Mouse (Mus musculus) forebrain, embryonic 15.5 days (tissue): ENCODE results near the gene Arpc1b. TPM values are rescaled to one million over a fixed set of nuclear protein-coding genes. Genes with fewer than 3 reads are reported as not detected.
"Not testable (repeated sequence)": the region's sequence is repeated elsewhere in the genome, so short reads cannot be mapped to it uniquely, and the experiment has no call there.

Experiments used
- ATAC-seq: fragments of 200-750 bp; cut with Nextera tagmentation; replicated peaks from 2 replicates; pipeline ENCODE4 v1.8.0; 2017; ENCODE audit warnings: mild to moderate bottlenecking, moderate TSS enrichment, moderate library complexity
- H3K27ac ChIP-seq: fragments of 300-500 bp; sonication (generic); replicated peaks from 2 replicates; pipeline ENCODE4 v1.5.1; 2015; ENCODE audit warnings: mild to moderate bottlenecking, inconsistent platforms
- H3K27me3 ChIP-seq: fragments of 300-500 bp; sonication (generic); 2 replicates; pipeline ENCODE4 v1.6.1; 2015; ENCODE audit warnings: inconsistent platforms
- H3K36me3 ChIP-seq: fragments of 300-500 bp; sonication (generic); 2 replicates; pipeline ENCODE4 v1.6.1; 2015; ENCODE audit warnings: mild to moderate bottlenecking, inconsistent platforms
- H3K4me1 ChIP-seq: fragments of 300-500 bp; sonication (generic); 2 replicates; pipeline ENCODE4 v1.6.1; 2015; ENCODE audit warnings: inconsistent platforms
- H3K4me2 ChIP-seq: fragments of 300-500 bp; sonication (generic); replicated peaks from 2 replicates; pipeline ENCODE4 v1.6.1; 2015; ENCODE audit warnings: mild to moderate bottlenecking, inconsistent platforms
- H3K4me3 ChIP-seq: fragments of 300-500 bp; sonication (generic); 2 replicates; pipeline ENCODE4 v1.5.1; 2015; ENCODE audit warnings: mild to moderate bottlenecking, inconsistent platforms
- H3K9ac ChIP-seq: fragments of 300-500 bp; sonication (generic); replicated peaks from 2 replicates; pipeline ENCODE4 v1.6.1; 2015; ENCODE audit warnings: mild to moderate bottlenecking, inconsistent platforms
- H3K9me3 ChIP-seq: fragments of 300-500 bp; sonication (generic); 2 replicates; pipeline ENCODE4 v1.6.1; 2016; ENCODE audit warnings: inconsistent platforms
- WGBS: fragments of 180-500 bp; shearing (Covaris S2); methylation state at CpG from one replicate; pipeline ENCODE4 v1.1.7; 2015; ENCODE audit warnings: mixed read lengths; 5-methylcytosine and 5-hydroxymethylcytosine counted together
- polyA plus RNA-seq: library from polyadenylated mRNA; unstranded; fragments of >200 nt; fragmentation: Nextera tagmentation; extraction: Ambion mirVana; gene quantifications from 2 replicates; pipeline ENCODE4 v1.2.1, GENCODE M21; 2015

Gene Arpc1b
- polyA plus RNA-seq, 1 experiment from 2014 or later, result 57.0 TPM

GRCm38 (mm10) chr5:145133275-145133674 is 19.3 kb downstream of the Arpc1b start:
- not testable (repeated sequence) for ATAC-seq, H3K9me3 ChIP-seq, H3K27ac ChIP-seq, H3K4me3 ChIP-seq, H3K9ac ChIP-seq, H3K4me1 ChIP-seq, H3K27me3 ChIP-seq, H3K4me2 ChIP-seq
- H3K36me3 ChIP-seq, result peaks cover 77% of the 10 kb centered on the region
- WGBS, result 88% methylated on average over 6 of the region's 6 CpGs

GRCm38 (mm10) chr5:145138836-145139235 is 24.8 kb downstream of the Arpc1b start:
- no peaks in the 10 kb centered on the region for H3K27me3 ChIP-seq
- H3K9ac ChIP-seq, result peak overlapping the region; percentile 76
- peaks cover 28% of the 10 kb centered on the region for H3K4me1 ChIP-seq
- peak overlapping the region; percentile 75 for H3K4me2 ChIP-seq
- no peak for ATAC-seq
- no peak overlapping the region for H3K27ac ChIP-seq
- peak overlapping the region; percentile 81 for H3K4me3 ChIP-seq
- 10% methylated on average over 6 of the region's 6 CpGs for WGBS
- peaks cover 47% of the 10 kb centered on the region for H3K36me3 ChIP-seq
- H3K9me3 ChIP-seq, result no peaks in the 10 kb centered on the region

GRCm38 (mm10) chr5:145139571-145140519 is 25.8 kb downstream of the Arpc1b start, which contains the start of the genes Pdap1 and Bud31:
Gene Pdap1, minus strand, starts transcription at chr5:145140238.
Gene Bud31, plus strand, starts transcription at chr5:145140362.
- ATAC-seq, result peak; percentile 96
- H3K9ac ChIP-seq, result peak within 1 kb of the TSS; percentile 76
- no peaks in the 10 kb centered on the region for H3K27me3 ChIP-seq
- under 1% methylated on average over 83 of the region's 84 CpGs for WGBS
- H3K9me3 ChIP-seq, result no peaks in the 10 kb centered on the region
- peak within 1 kb of the TSS; percentile 75 for H3K4me2 ChIP-seq
- peaks cover 46% of the 10 kb centered on the region for H3K36me3 ChIP-seq
- peaks cover 28% of the 10 kb centered on the region for H3K4me1 ChIP-seq
- peak within 1 kb of the TSS; percentile 81 for H3K4me3 ChIP-seq
- H3K27ac ChIP-seq, result peak within 1 kb of the TSS; percentile 94

GRCm38 (mm10) chr5:145140611-145141010 is 26.6 kb downstream of the Arpc1b start:
- peak overlapping the region; percentile 81 for H3K4me3 ChIP-seq
- no peaks in the 10 kb centered on the region for H3K27me3 ChIP-seq
- peaks cover 48% of the 10 kb centered on the region for H3K36me3 ChIP-seq
- no peaks in the 10 kb centered on the region for H3K9me3 ChIP-seq
- ATAC-seq, result no peak
- peak overlapping the region; percentile 76 for H3K9ac ChIP-seq
- under 1% methylated on average over 18 of the region's 18 CpGs for WGBS
- H3K4me2 ChIP-seq, result peak overlapping the region; percentile 75
- peak overlapping the region; percentile 94 for H3K27ac ChIP-seq
- peaks cover 28% of the 10 kb centered on the region for H3K4me1 ChIP-seq

- H3K4me3 ChIP-seq, result no peak overlapping the region
- peaks cover 97% of the 10 kb centered on the region for H3K36me3 ChIP-seq
- H3K9ac ChIP-seq, result no peak overlapping the region
- H3K27ac ChIP-seq, result no peak overlapping the region
- 92% methylated on average over 5 of the region's 5 CpGs for WGBS
- no peaks in the 10 kb centered on the region for H3K9me3 ChIP-seq
- H3K4me2 ChIP-seq, result no peak overlapping the region
- no peaks in the 10 kb centered on the region for H3K4me1 ChIP-seq
- H3K27me3 ChIP-seq, result no peaks in the 10 kb centered on the region
- no peak for ATAC-seq
Observed at GRCm38 (mm10) chr5:145147748-145148147, 33.7 kb downstream of the Arpc1b start.

- no peaks in the 10 kb centered on the region for H3K27me3 ChIP-seq
- 91% methylated on average over 6 of the region's 6 CpGs for WGBS
- no peak overlapping the region for H3K4me2 ChIP-seq
- no peaks in the 10 kb centered on the region for H3K4me1 ChIP-seq
- no peak overlapping the region for H3K9ac ChIP-seq
- no peak for ATAC-seq
- no peak overlapping the region for H3K27ac ChIP-seq
- H3K4me3 ChIP-seq, result no peak overlapping the region
- no peaks in the 10 kb centered on the region for H3K9me3 ChIP-seq
- H3K36me3 ChIP-seq, result peaks cover 97% of the 10 kb centered on the region
Observed at GRCm38 (mm10) chr5:145149294-145149693, 35.3 kb downstream of the Arpc1b start.

- no peak for ATAC-seq
- Histone ChIP-seq H3K9ac (no peak overlapping the region), H3K27me3 (no peaks in the 10 kb centered on the region), H3K36me3 (peaks cover 89% of the 10 kb centered on the region), H3K4me1 (no peaks in the 10 kb centered on the region), H3K9me3 (no peaks in the 10 kb centered on the region), H3K27ac (no peak overlapping the region), H3K4me2 (no peak overlapping the region), H3K4me3 (no peak overlapping the region)
- 94% methylated on average over 5 of the region's 5 CpGs for WGBS
Observed at GRCm38 (mm10) chr5:145152690-145153089, 38.7 kb downstream of the Arpc1b start.

GRCm38 (mm10) chr5:145161361-145161760 is 47.3 kb downstream of the Arpc1b start:
- 95% methylated on average over 14 of the region's 14 CpGs for WGBS
- no peak for ATAC-seq

GRCm38 (mm10) chr5:145164710-145165109 is 50.7 kb downstream of the Arpc1b start:
- Histone ChIP-seq H3K9ac (no peak overlapping the region), H3K4me2 (no peak overlapping the region), H3K9me3 (no peaks in the 10 kb centered on the region), H3K27ac (no peak overlapping the region), H3K4me3 (no peak overlapping the region), H3K4me1 (peaks cover 28% of the 10 kb centered on the region), H3K27me3 (no peaks in the 10 kb centered on the region), H3K36me3 (peaks cover 24% of the 10 kb centered on the region)
- ATAC-seq, result no peak
- 81% methylated on average over 3 of the region's 3 CpGs for WGBS

More at GRCm38 (mm10) chr5:145161361-145161760, 47.3 kb downstream of the Arpc1b start:
- no peaks in the 10 kb centered on the region for H3K9me3 ChIP-seq
- no peaks in the 10 kb centered on the region for H3K27me3 ChIP-seq
- H3K4me3 ChIP-seq, result no peak overlapping the region
- H3K4me1 ChIP-seq, result peaks cover 12% of the 10 kb centered on the region
- H3K9ac ChIP-seq, result no peak overlapping the region
- H3K27ac ChIP-seq, result no peak overlapping the region
- H3K4me2 ChIP-seq, result no peak overlapping the region
- H3K36me3 ChIP-seq, result peaks cover 50% of the 10 kb centered on the region

- Histone ChIP-seq H3K27me3 (no peaks in the 10 kb centered on the region), H3K4me2 (no peak overlapping the region), H3K36me3 (peaks cover 21% of the 10 kb centered on the region; the same call in 1 of the 2 replicates), H3K27ac (no peak overlapping the region), H3K9me3 (no peaks in the 10 kb centered on the region), H3K4me1 (peaks cover 28% of the 10 kb centered on the region), H3K4me3 (no peak overlapping the region), H3K9ac (no peak overlapping the region)
- no peak for ATAC-seq
- 91% methylated on average over 15 of the region's 15 CpGs for WGBS
Observed at GRCm38 (mm10) chr5:145165184-145165583, 51.2 kb downstream of the Arpc1b start.

GRCm38 (mm10) chr5:145166536-145167305 is 52.7 kb downstream of the Arpc1b start, which contains the start of the genes Ptcd1 and Cpsf4:
Gene Ptcd1, minus strand, starts transcription at chr5:145167108.
Gene Cpsf4, plus strand, starts transcription at chr5:145167213.
- H3K27me3 ChIP-seq, result no peaks in the 10 kb centered on the region
- peak within 1 kb of the TSS; percentile 94 for H3K9ac ChIP-seq
- no peaks in the 10 kb centered on the region for H3K9me3 ChIP-seq
- peak within 1 kb of the TSS; percentile 84 for H3K27ac ChIP-seq
- ATAC-seq, result peak; percentile 96
- H3K4me1 ChIP-seq, result peaks cover 28% of the 10 kb centered on the region
- peak within 1 kb of the TSS; percentile 89 for H3K4me3 ChIP-seq
- WGBS, result under 1% methylated on average over 51 of the region's 51 CpGs
- peak within 1 kb of the TSS; percentile 63 for H3K4me2 ChIP-seq
- H3K36me3 ChIP-seq, result peaks cover 27% of the 10 kb centered on the region

GRCm38 (mm10) chr5:145167306-145167661 is 53.3 kb downstream of the Arpc1b start:
- peak overlapping the region; percentile 94 for H3K9ac ChIP-seq
- no peaks in the 10 kb centered on the region for H3K9me3 ChIP-seq
- H3K4me2 ChIP-seq, result peak overlapping the region; percentile 63
- peak; percentile 76 for ATAC-seq
- peak overlapping the region; percentile 84 for H3K27ac ChIP-seq
- WGBS, result under 1% methylated on average over 28 of the region's 28 CpGs
- peaks cover 28% of the 10 kb centered on the region for H3K4me1 ChIP-seq
- no peaks in the 10 kb centered on the region for H3K27me3 ChIP-seq
- H3K4me3 ChIP-seq, result peak overlapping the region; percentile 89
- peaks cover 28% of the 10 kb centered on the region for H3K36me3 ChIP-seq
